Mouse (Mus musculus) intestine, embryonic 15.5 days (tissue): ENCODE measurements around the gene Lmntd1. TPM values are rescaled to one million over a fixed set of nuclear protein-coding genes. Genes with fewer than 3 reads are reported as not detected.
A peak's percentile ranks its signal among the peaks of the same experiment; 100 is the strongest.

ENCODE experiments used
- ATAC-seq: fragments of 200-750 bp; cut with Nextera tagmentation; 2 replicates; pipeline ENCODE4 v1.8.0; 2017; ENCODE audit warnings: moderate TSS enrichment, moderate library complexity
- H3K27ac ChIP-seq: fragments of 300-500 bp; sonication (generic); 2 replicates; pipeline ENCODE4 v1.5.1; 2015; ENCODE audit warnings: mild to moderate bottlenecking, inconsistent platforms
- H3K27me3 ChIP-seq: fragments of 300-500 bp; sonication (generic); replicated peaks from 2 replicates; pipeline ENCODE4 v1.6.1; 2015; ENCODE audit warnings: inconsistent platforms
- H3K36me3 ChIP-seq: fragments of 300-500 bp; sonication (generic); 2 replicates; pipeline ENCODE4 v1.6.1; 2015; ENCODE audit warnings: inconsistent platforms
- H3K4me1 ChIP-seq: fragments of 300-500 bp; sonication (generic); replicated peaks from 2 replicates; pipeline ENCODE4 v1.6.1; 2015; ENCODE audit warnings: inconsistent platforms
- H3K4me2 ChIP-seq: fragments of 300-500 bp; sonication (generic); replicated peaks from 2 replicates; pipeline ENCODE4 v1.6.1; 2015; ENCODE audit warnings: mild to moderate bottlenecking, inconsistent platforms
- H3K4me3 ChIP-seq: fragments of 300-500 bp; sonication (generic); replicated peaks from 2 replicates; pipeline ENCODE4 v1.5.1; 2015; ENCODE audit warnings: inconsistent platforms
- H3K9ac ChIP-seq: fragments of 300-500 bp; sonication (generic); 2 replicates; pipeline ENCODE4 v1.6.1; 2015; ENCODE audit warnings: inconsistent platforms
- H3K9me3 ChIP-seq: fragments of 300-500 bp; sonication (generic); 2 replicates; pipeline ENCODE4 v1.6.1; 2016; ENCODE audit warnings: inconsistent platforms
- WGBS: fragments of 180-500 bp; shearing (Covaris S2); methylation state at CpG from one replicate; pipeline ENCODE4 v1.1.7; 2015; 5-methylcytosine and 5-hydroxymethylcytosine counted together
- polyA plus RNA-seq: library from polyadenylated mRNA; unstranded; fragments of >200 nt; fragmentation: Nextera tagmentation; extraction: Ambion mirVana; gene quantifications from 2 replicates; pipeline ENCODE4 v1.2.1, GENCODE M21; 2015

Gene Lmntd1
- polyA plus RNA-seq, 1 experiment from 2014 or later: 0.80 TPM

DNA sequence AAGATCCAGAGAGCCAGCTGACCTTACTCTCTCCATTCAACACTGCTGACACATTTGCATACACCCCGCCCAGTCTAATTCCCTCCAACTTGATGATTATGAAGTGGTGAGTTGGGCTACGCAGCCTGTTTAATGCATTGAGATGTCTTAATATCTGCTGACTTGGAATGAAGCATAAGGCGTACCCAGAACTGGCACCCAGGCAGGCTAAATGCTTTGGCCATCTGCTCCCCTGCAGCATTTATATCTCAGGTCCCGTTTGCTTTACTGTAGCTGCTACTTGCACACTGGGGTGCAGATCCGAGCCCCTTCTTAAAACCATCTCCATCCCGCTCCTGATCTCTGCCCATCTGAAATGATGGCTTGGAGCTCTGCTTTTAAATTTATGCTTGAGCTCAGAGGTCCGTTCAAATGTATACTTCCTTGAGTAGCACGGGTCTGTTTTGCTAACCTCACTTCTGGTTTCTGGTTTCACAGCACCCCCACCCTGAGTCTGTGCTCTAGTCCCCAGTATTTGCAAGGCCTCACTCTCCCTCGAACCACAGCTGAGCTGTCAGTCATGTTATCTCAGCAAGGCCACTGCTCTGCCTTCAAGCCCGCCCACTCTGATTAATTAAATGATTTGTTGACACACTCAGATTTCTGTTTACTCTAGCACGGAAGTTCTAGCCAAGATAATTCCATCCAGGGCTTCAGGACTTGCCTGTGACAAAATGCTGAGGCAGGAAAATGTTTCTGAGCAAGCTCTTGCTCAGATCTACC, 15.1 kb downstream of the Lmntd1 start:
- ATAC-seq: peak; percentile 76
- no peaks in the 10 kb centered on the region for H3K36me3 ChIP-seq
- H3K4me3 ChIP-seq: no peak overlapping the region
- H3K9me3 ChIP-seq: no peaks in the 10 kb centered on the region
- H3K27ac ChIP-seq: peak overlapping the region; percentile 34; the same call in 1 of the 2 replicates
- 40% methylated on average over 11 of the region's 11 CpGs for WGBS
- H3K27me3 ChIP-seq: no peaks in the 10 kb centered on the region
- no peak overlapping the region for H3K9ac ChIP-seq
- peaks cover 13% of the 10 kb centered on the region for H3K4me1 ChIP-seq
- H3K4me2 ChIP-seq: no peak overlapping the region

- Histone ChIP-seq H3K9ac (no peak overlapping the region), H3K27ac (no peak overlapping the region), H3K36me3 (no peaks in the 10 kb centered on the region), H3K4me3 (no peak overlapping the region), H3K9me3 (no peaks in the 10 kb centered on the region), H3K27me3 (no peaks in the 10 kb centered on the region), H3K4me1 (peaks cover 23% of the 10 kb centered on the region), H3K4me2 (no peak overlapping the region)
- 40% methylated on average over 4 of the region's 4 CpGs for WGBS
- ATAC-seq: peak; percentile 21; the same call in 1 of the 2 replicates
Measured at GRCm38 (mm10) chr6:145595905-145596304, 18.2 kb downstream of the Lmntd1 start.

DNA sequence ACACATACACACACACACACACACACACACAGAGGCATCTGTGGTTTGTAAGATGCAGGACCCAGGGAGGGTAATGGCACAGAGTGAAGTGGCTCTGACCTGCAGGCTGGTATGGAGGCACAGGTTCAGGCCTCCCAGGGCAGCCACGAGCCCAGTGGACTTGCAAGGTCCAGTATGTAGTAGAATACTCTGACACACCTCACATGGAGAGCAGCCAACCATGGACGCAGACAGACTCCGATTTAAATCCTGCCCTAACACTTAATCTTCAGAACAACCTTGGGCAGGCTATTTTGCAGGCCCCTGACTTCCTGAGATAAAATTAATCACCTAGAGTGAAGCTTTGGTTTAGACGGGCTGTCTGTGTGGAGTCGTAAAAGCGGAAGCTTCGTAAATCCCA, 20.1 kb downstream of the Lmntd1 start:
- peaks cover 23% of the 10 kb centered on the region for H3K4me1 ChIP-seq
- no peak overlapping the region for H3K4me3 ChIP-seq
- ATAC-seq: no peak
- H3K9ac ChIP-seq: no peak overlapping the region
- WGBS: 33% methylated on average over 7 of the region's 7 CpGs
- no peaks in the 10 kb centered on the region for H3K9me3 ChIP-seq
- no peaks in the 10 kb centered on the region for H3K27me3 ChIP-seq
- no peaks in the 10 kb centered on the region for H3K36me3 ChIP-seq
- H3K27ac ChIP-seq: no peak overlapping the region
- H3K4me2 ChIP-seq: no peak overlapping the region

DNA sequence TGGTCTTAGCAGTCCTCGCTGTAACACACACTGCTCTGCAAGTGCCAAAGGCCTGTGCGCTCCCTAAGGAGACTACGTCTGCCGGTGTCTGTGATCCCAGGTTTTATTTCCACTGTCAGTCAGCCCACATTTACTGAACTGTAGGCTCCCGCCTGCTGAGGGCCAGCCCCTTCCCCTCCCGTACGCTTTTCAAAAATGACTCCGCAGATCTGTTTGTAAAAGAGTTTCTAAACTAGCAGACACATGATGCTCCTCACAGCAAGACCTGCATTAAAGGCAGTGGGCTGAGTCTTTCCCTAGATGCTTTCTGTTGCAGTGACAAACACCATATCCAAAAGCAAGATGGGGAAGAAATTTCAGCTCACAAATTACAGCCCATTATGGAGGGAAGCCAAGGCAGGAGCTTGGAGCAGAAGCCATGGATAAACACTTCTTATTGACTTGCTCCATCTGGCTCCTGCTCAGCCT, 21.6 kb downstream of the Lmntd1 start:
- Histone ChIP-seq H3K36me3 (no peaks in the 10 kb centered on the region), H3K9me3 (no peaks in the 10 kb centered on the region), H3K27me3 (no peaks in the 10 kb centered on the region), H3K4me1 (peaks cover 18% of the 10 kb centered on the region), H3K4me2 (no peak overlapping the region), H3K9ac (no peak overlapping the region), H3K4me3 (no peak overlapping the region), H3K27ac (peak overlapping the region; percentile 80)
- ATAC-seq: peak; percentile 60
- WGBS: 34% methylated on average over 8 of the region's 8 CpGs

DNA sequence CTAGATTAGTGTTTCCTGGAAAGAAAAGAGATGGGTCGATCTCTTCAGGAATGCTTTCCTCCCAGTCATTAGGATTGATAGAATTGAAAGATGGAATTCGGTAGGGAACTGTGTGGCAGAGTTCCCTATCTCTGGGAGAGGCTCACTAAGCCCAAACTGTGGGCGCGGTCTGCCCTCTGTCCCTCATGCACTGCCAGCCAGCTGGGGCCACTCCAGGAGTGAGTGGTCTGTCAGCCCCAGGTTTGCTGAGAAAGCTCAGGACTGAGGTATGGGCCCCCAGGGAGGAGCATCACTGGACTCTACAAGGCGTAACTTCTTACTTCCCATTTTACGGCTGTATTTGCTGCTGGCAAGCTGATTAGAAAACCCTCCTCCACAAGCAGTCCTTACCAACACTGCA, 22.1 kb downstream of the Lmntd1 start:
- no peaks in the 10 kb centered on the region for H3K36me3 ChIP-seq
- no peaks in the 10 kb centered on the region for H3K27me3 ChIP-seq
- 56% methylated on average over 6 of the region's 6 CpGs for WGBS
- peak; percentile 18; the same call in 1 of the 2 replicates for ATAC-seq
- H3K4me2 ChIP-seq: no peak overlapping the region
- H3K27ac ChIP-seq: peak overlapping the region; percentile 80
- no peak overlapping the region for H3K4me3 ChIP-seq
- no peak overlapping the region for H3K9ac ChIP-seq
- H3K4me1 ChIP-seq: peaks cover 18% of the 10 kb centered on the region
- no peaks in the 10 kb centered on the region for H3K9me3 ChIP-seq

- H3K36me3 ChIP-seq: no peaks in the 10 kb centered on the region
- peaks cover 18% of the 10 kb centered on the region for H3K4me1 ChIP-seq
- H3K9ac ChIP-seq: no peak overlapping the region
- no peak for ATAC-seq
- no peak overlapping the region for H3K4me3 ChIP-seq
- no peak overlapping the region for H3K4me2 ChIP-seq
- peak overlapping the region; percentile 80; the same call in 1 of the 2 replicates for H3K27ac ChIP-seq
- H3K9me3 ChIP-seq: no peaks in the 10 kb centered on the region
- H3K27me3 ChIP-seq: no peaks in the 10 kb centered on the region
- WGBS: 92% methylated on average over 1 of the region's 1 CpGs
Measured at GRCm38 (mm10) chr6:145591578-145591977, 22.5 kb downstream of the Lmntd1 start.

DNA sequence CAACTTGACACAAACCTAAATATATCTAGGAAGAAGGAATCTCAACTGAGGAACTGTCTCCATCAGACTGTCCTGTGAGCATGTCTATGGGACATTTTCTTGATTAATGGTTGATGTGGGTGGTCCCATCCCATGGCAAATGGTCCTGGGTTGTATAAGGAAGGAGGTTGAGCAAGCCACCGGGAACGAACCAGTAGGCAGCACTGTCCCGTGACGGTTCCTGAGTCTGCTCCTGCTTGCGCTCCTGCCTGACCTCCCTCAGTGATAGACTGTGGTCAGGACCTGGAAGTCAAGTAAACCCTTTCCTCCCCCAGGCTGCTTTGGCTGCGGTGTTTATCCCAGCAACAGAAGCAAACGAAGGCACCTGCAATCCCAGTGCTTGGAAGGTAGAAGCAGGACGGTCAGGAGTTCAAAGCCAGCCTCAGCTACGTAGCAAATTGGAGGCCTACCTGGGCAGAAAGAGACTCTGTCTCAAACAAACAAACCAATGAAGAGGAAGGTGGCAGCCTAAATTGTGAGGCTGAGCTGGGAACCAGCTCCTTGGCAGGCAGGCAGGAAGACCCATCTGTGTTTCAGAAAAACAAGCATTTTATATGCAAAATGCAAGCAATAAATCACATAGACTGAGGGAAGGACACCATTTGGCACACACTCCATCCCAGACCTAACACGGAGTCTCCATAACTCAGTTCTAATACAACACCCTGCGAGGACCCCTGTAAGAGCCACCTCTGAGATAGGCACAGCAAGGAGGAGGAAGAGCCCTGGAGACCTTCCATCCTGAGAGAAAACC, 23.4 kb downstream of the Lmntd1 start:
- no peak overlapping the region for H3K27ac ChIP-seq
- ATAC-seq: no peak
- no peaks in the 10 kb centered on the region for H3K27me3 ChIP-seq
- H3K4me1 ChIP-seq: peaks cover 14% of the 10 kb centered on the region
- H3K4me3 ChIP-seq: no peak overlapping the region
- 73% methylated on average over 11 of the region's 11 CpGs for WGBS
- H3K9me3 ChIP-seq: no peaks in the 10 kb centered on the region
- no peak overlapping the region for H3K4me2 ChIP-seq
- H3K36me3 ChIP-seq: no peaks in the 10 kb centered on the region
- no peak overlapping the region for H3K9ac ChIP-seq

DNA sequence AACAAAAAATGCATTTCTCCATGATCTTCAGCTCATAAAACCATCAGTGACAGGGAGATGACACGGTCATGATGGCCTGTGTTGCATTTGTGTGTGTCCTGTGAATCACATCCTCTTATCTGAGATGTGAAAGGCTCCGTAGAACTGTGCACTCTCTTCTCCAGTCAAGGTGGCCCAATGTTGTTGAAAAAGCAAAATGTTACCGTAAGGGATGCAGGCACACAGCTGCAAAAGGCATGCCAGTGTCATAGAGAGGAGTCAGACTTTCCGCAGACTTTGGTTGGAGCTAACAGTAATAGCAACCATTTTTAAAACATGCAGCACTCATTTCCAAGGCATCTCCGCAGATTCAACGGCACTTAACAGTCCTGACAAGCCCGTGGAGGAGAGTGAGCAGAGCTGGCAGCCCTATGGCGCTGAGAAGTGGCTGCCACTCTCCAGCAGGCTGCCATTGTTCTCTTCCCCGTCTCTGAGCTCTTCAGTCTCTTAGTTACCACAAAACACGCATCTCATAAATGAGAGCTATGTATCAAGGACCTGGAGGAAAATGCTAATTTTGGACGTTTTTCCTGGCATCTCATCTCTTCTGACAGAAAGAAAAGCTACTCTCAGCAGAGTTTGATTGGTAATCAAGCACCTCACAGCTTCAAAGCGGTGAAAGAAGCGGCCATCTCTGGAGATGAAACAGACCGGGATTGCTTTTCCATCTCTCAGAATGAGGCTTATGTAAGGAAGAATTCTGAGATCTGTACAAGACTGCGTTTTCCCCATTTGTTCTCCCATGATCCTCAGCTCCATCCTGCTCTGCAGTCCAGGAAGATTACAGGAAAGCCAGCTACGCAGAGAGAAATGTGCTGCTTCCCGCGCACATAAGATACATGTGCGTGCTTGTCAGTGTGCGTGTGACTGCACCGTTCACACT, 28.8 kb downstream of the Lmntd1 start:
- 78% methylated on average over 21 of the region's 21 CpGs for WGBS
- Histone ChIP-seq H3K9me3 (no peaks in the 10 kb centered on the region), H3K4me2 (no peak overlapping the region), H3K27me3 (no peaks in the 10 kb centered on the region), H3K4me1 (no peaks in the 10 kb centered on the region), H3K36me3 (no peaks in the 10 kb centered on the region), H3K4me3 (no peak overlapping the region), H3K9ac (no peak overlapping the region), H3K27ac (no peak overlapping the region)
- no peak for ATAC-seq

DNA sequence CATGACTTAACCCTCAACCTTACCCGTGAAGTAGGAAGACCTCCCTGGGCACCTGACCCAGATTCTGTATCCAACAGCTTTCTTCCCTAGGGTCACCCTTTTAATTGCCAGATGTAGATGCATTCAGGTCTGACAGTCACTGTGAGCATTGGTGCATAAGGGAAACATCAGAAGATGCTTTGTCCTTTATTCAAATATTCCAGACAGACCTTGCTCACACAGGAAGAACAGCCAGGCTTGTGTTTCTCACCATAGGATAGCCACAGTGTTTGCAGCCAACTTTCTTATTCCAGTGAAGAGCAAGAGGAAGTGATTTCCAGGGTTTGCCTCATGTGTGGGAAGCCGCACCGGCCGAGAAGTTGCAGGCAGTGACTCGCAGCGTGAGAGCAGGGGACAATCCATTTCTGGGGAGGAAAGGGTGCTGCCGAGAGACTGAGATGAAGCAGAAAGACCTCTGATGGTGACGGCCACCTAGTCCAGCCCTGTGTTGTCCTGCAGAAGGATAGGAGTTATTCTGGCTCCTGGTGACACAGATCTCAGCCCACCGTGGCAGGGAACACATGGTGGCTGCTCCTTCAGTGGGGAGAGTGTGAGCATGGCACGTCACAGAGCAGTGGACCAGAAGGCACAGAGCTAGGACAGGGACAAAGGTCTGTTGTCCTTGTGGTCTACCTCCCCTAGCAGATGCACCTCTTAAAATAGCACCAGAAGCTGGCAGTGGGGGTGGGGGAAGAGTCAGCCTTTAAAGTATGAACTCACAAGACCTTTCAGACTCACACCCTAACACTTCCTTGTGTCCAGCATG, 32.6 kb downstream of the Lmntd1 start:
- Histone ChIP-seq H3K4me1 (0 out of 2 replicates have a peak, but pooled peaks cover 3% of the 10 kb centered on the region), H3K27ac (no peak overlapping the region), H3K9me3 (no peaks in the 10 kb centered on the region), H3K9ac (no peak overlapping the region), H3K27me3 (no peaks in the 10 kb centered on the region), H3K4me3 (no peak overlapping the region), H3K4me2 (no peak overlapping the region), H3K36me3 (no peaks in the 10 kb centered on the region)
- no peak for ATAC-seq
- WGBS: 63% methylated on average over 10 of the region's 10 CpGs

- ATAC-seq: no peak
- H3K4me2 ChIP-seq: no peak overlapping the region
- H3K27ac ChIP-seq: no peak overlapping the region
- H3K4me3 ChIP-seq: no peak overlapping the region
- H3K4me1 ChIP-seq: 0 out of 2 replicates have a peak, but pooled peaks cover 3% of the 10 kb centered on the region
- WGBS: 87% methylated on average over 3 of the region's 3 CpGs
- H3K27me3 ChIP-seq: no peaks in the 10 kb centered on the region
- H3K9ac ChIP-seq: no peak overlapping the region
- no peaks in the 10 kb centered on the region for H3K36me3 ChIP-seq
- H3K9me3 ChIP-seq: no peaks in the 10 kb centered on the region
Measured at GRCm38 (mm10) chr6:145579761-145580160, 34.4 kb downstream of the Lmntd1 start.

DNA sequence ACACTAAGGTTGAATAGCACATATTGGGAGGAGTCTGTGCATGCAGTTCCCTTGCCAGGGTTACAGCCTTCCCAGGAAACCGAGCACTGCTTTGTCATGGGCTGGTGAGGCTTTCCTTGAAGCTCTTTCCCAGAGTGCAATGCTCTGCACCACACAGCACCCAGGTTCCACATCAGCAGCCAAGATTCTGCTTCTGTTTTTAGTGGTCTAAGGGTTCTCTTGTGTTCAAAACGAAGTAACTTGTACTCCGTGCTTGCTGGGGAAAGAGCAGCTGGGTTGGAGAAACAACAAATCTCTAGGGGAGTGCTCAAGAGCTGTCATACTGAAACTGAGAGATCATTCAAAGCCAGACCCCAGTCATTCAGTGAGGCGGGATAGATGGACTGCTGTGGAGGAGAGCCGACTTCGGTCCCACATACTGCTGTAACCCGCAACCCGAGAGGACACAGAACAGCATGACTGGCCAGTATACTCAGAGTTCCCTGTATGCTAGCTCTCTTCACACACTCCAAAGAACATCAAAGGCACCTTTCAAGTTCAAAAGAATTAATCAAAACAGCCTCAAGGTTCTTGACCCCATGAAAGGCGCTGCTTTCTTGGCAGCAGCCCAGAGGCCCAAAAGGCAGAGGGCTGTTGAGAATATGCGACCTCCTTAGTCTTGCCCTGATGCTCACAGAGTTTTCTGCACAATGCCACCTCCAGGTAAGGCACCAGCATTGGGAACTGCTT, 35.5 kb downstream of the Lmntd1 start:
- Histone ChIP-seq H3K9ac (no peak overlapping the region), H3K4me1 (0 out of 2 replicates have a peak, but pooled peaks cover 3% of the 10 kb centered on the region), H3K4me2 (no peak overlapping the region), H3K4me3 (no peak overlapping the region), H3K9me3 (no peaks in the 10 kb centered on the region), H3K36me3 (no peaks in the 10 kb centered on the region), H3K27ac (no peak overlapping the region), H3K27me3 (no peaks in the 10 kb centered on the region)
- 50% methylated on average over 10 of the region's 10 CpGs for WGBS
- no peak for ATAC-seq
